Mouse (Mus musculus): Measurements from ENCODE around the gene Cyp2f2.

DNA sequence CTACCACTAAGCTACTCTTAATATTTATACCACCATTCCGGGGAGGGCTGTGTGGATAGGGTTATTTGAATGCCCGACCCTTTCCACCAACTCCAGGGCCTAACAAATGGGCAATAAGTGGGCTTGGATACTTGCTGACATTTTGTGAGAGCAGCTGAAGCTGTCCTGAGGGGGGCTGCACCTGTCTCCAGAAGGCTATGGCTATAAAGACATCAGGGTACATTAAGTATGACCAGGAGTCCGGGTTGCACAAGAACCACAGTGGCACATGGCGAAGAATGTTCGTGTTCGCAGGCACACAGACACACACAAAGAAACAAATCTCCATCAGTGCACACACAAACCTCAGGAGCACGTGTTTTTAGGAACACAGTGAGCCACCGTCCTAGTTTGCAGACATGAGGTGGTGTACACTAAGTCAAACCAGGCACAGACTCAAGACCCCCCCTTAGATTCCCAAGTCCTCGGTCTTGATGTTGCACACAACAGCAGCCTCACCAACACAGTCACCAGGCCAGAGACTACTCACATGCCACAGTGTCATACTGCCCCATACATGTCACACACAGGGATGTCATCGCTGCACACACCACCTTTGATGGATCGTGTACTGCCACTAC lies 47.9 kb downstream of the Cyp2f2 start:
- no peak for TF ChIP-seq CTCF (IDR thresholded peaks at IDR 0.05; ENCODE audit: borderline replicate concordance, insufficient read depth, low read depth, low read length)
- no peak for TF ChIP-seq POLR2A (IDR thresholded peaks at IDR 0.05; ENCODE audit: borderline replicate concordance, insufficient read depth, low read length)
